Mouse (Mus musculus) C2C12 (cell line): ENCODE measurements at regions not wholly inside any gene's neighbourhood (a gene's known extent, or its start where the extent isn't known, plus 50 kb on each side); places are given as distances from the start of the nearest gene placed in this dataset.
"Not testable (repeated sequence)": the region's sequence is repeated elsewhere in the genome, so short reads cannot be mapped to it uniquely, and the experiment has no call there.

Source experiments
- H3K27me3 ChIP-seq: one replicate; pipeline ENCODE4 v1.6.1; 2011; ENCODE audit not compliant: control insufficient read depth, insufficient read depth, insufficient read length
- H3K36me3 ChIP-seq: one replicate; pipeline ENCODE4 v1.6.1; 2011; ENCODE audit not compliant: control insufficient read depth, insufficient read depth
- H3K4me3 ChIP-seq: one replicate; pipeline ENCODE4 v1.5.1; 2011; ENCODE audit warnings: mild to moderate bottlenecking, control low read depth; ENCODE audit not compliant: poor library complexity, insufficient read depth, severe bottlenecking
- H3K79me2 ChIP-seq: one replicate; pipeline ENCODE4 v1.6.1; 2011; ENCODE audit not compliant: control insufficient read depth, insufficient read depth
- H3K79me3 ChIP-seq: one replicate; pipeline ENCODE4 v1.6.1; 2011; ENCODE audit warnings: low read depth, control low read depth
- H3ac ChIP-seq: one replicate; pipeline ENCODE3; 2011; ENCODE audit warnings: low read depth; ENCODE audit not compliant: control insufficient read depth, insufficient read length
- CEBPB ChIP-seq: IDR thresholded peaks from one replicate; pipeline ENCODE4 v1.6.1; 2011; ENCODE audit warnings: low read depth, mild to moderate bottlenecking, control low read depth, moderate library complexity
- CTCF ChIP-seq: IDR thresholded peaks from one replicate; pipeline ENCODE4 v1.5.1; 2011; ENCODE audit not compliant: control insufficient read depth, insufficient read depth, insufficient read length
- FOSL1 ChIP-seq: IDR thresholded peaks from one replicate; pipeline ENCODE4 v1.8.0; 2011; ENCODE audit warnings: mild to moderate bottlenecking, low read length; ENCODE audit not compliant: poor library complexity, insufficient read depth, severe bottlenecking
- MAX ChIP-seq: IDR thresholded peaks from one replicate; pipeline ENCODE4 v1.6.1; 2011; ENCODE audit warnings: mild to moderate bottlenecking, control low read depth
- MYOD1 ChIP-seq: IDR thresholded peaks from one replicate; pipeline ENCODE4 v1.6.1; 2011; ENCODE audit warnings: low read depth; ENCODE audit not compliant: control insufficient read depth, insufficient read length
- MYOG ChIP-seq: IDR thresholded peaks from one replicate; pipeline ENCODE4 v1.6.1; 2011; ENCODE audit not compliant: control insufficient read depth, insufficient read length; ENCODE audit errors: extremely low read depth
- USF1 ChIP-seq: IDR thresholded peaks from one replicate; pipeline ENCODE4 v1.6.1; 2011; ENCODE audit warnings: low read depth, mild to moderate bottlenecking, control low read depth, moderate library complexity

- Histone ChIP-seq H3K36me3 (no peaks in the 10 kb centered on the region), H3K4me3 (no peak overlapping the region)
- TF ChIP-seq MYOD1: no peak
- TF ChIP-seq MAX: no peak
- TF ChIP-seq FOSL1: no peak
- TF ChIP-seq CEBPB: peak; percentile 20
- TF ChIP-seq CTCF: no peak
- TF ChIP-seq MYOG: no peak
- peak; percentile 30 for TF ChIP-seq USF1
Measured at GRCm38 (mm10) chr7:111179401-111180271, 96.8 kb upstream of the Eif4g2 start.

GRCm38 (mm10) chr7:111174393-111175124 is 91.7 kb upstream of the Eif4g2 start:
- Histone ChIP-seq H3K79me3 (no peaks in the 10 kb centered on the region), H3K27me3 (no peaks in the 10 kb centered on the region)
- TF ChIP-seq MYOG: no peak

More at GRCm38 (mm10) chr7:111179401-111180271, 96.8 kb upstream of the Eif4g2 start:
- Histone ChIP-seq H3K79me3 (no peaks in the 10 kb centered on the region), H3K27me3 (no peaks in the 10 kb centered on the region), H3ac (no peak overlapping the region), H3K79me2 (no peaks in the 10 kb centered on the region)

GRCm38 (mm10) chr7:111172061-111172460 is 89.2 kb upstream of the Eif4g2 start:
- H3K79me3 ChIP-seq: no peaks in the 10 kb centered on the region
- no peak overlapping the region for H3K4me3 ChIP-seq
- H3K36me3 ChIP-seq: no peaks in the 10 kb centered on the region
- no peaks in the 10 kb centered on the region for H3K79me2 ChIP-seq
- H3ac ChIP-seq: no peak overlapping the region
- H3K27me3 ChIP-seq: no peaks in the 10 kb centered on the region
- TF ChIP-seq FOSL1 (no peak), USF1 (no peak), MYOD1 (no peak)

More at GRCm38 (mm10) chr7:111174393-111175124, 91.7 kb upstream of the Eif4g2 start:
- Histone ChIP-seq H3ac (no peak overlapping the region), H3K36me3 (no peaks in the 10 kb centered on the region), H3K4me3 (no peak overlapping the region), H3K79me2 (no peaks in the 10 kb centered on the region)

GRCm38 (mm10) chr7:111168546-111169233 is 85.9 kb upstream of the Eif4g2 start:
- H3ac ChIP-seq, H3K79me3 ChIP-seq, H3K27me3 ChIP-seq, H3K79me2 ChIP-seq, H3K4me3 ChIP-seq, H3K36me3 ChIP-seq: not testable (repeated sequence)

- H3K79me3 ChIP-seq: no peaks in the 10 kb centered on the region
- no peaks in the 10 kb centered on the region for H3K79me2 ChIP-seq
- no peaks in the 10 kb centered on the region for H3K36me3 ChIP-seq
- H3K4me3 ChIP-seq: no peak overlapping the region
- no peaks in the 10 kb centered on the region for H3K27me3 ChIP-seq
- TF ChIP-seq MYOG: no peak
- no peak for TF ChIP-seq USF1
- TF ChIP-seq MYOD1: no peak
- no peak for TF ChIP-seq CTCF
- no peak for TF ChIP-seq MAX
- TF ChIP-seq CEBPB: no peak
- no peak for TF ChIP-seq FOSL1
- no peak overlapping the region for H3ac ChIP-seq
Measured at GRCm38 (mm10) chr7:111164994-111165393, 82.2 kb upstream of the Eif4g2 start.

- Histone ChIP-seq H3K4me3 (no peak overlapping the region), H3K79me2 (no peaks in the 10 kb centered on the region), H3K79me3 (no peaks in the 10 kb centered on the region), H3ac (no peak overlapping the region), H3K36me3 (no peaks in the 10 kb centered on the region), H3K27me3 (no peaks in the 10 kb centered on the region)
- no peak for TF ChIP-seq MYOD1
- no peak for TF ChIP-seq FOSL1
- no peak for TF ChIP-seq MAX
- TF ChIP-seq CEBPB: no peak
- TF ChIP-seq CTCF: no peak
- no peak for TF ChIP-seq MYOG
- TF ChIP-seq USF1: no peak
Measured at GRCm38 (mm10) chr7:111164276-111164675, 81.4 kb upstream of the Eif4g2 start.
